Mouse (Mus musculus) kidney, adult 8-10 months (tissue): ENCODE measurements at regions not wholly inside any gene's neighbourhood (a gene's known extent, or its start where the extent isn't known, plus 50 kb on each side); places are given as distances from the start of the nearest gene placed in this dataset.
"Not testable (repeated sequence)": the region's sequence is repeated elsewhere in the genome, so short reads cannot be mapped to it uniquely, and the experiment has no call there.

Experiments
- DNase-seq, 2 experiments: peaks; one replicate each; pipeline ENCODE4 v3.0.0; 2022

DNA sequence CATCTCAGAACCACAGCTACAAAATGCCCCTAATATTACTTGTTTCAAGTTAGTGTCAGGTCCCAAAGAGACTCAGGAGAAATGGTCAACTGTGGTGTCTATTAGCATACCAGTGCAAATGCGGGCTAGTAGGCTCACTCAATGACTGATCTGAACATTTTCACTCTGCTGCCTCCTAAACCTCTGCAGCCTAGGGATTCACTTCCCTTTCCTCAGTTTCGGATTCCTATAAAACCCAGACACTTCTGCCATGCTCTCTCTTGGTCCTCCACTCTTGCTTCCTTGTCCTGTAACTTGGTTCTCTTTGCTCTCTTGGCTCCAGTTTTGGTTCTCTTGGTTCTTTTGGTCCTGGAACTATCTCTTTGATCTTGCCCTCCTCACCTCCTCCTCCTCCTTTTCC is 206.3 kb upstream of the Spef2 start:
- DNase-seq = no peak

GRCm38 (mm10) chr15:9974999-9975398 is 202.0 kb upstream of the Prlr start:
- DNase-seq = no peak

GRCm38 (mm10) chr15:10011289-10012234 is 165.5 kb upstream of the Prlr start:
- no peak for DNase-seq

DNA sequence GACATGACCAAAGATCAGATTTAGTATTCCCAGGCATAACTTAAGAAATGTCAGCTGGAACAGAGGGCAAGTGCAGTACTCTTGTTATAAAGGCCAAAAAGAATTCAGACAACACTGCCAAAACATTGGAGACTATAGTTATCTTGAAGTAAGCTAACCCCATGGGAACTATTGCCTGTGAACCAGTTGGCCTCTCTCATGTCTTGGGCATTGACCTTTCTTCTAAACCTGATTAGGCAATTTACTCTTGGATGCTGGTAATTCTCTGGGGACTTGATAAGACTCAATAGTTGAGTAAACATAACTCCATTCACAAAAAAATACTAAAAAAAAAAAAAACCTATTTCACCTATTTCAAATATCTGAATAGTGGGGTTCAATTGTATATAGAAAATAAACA is 159.8 kb upstream of the Prlr start:
- no peak for DNase-seq

DNA sequence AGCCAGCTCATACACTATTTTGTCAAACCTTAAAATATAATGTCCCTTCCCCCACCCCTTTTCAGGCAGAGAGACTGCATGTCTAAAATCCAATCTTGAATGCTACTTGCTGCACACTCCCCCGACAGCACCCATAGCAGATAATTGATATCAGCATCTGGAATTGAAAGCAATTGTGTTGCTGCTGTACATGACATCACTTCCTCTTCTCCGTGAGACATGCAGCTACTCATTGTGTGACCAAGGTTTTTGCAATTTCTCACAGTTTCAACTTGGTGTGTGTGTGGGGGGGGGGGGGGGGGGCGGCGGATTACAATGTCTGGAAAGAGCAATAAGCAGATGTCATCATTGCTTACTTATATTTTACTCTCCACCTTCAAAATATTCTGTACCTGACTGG is 147.1 kb upstream of the Prlr start:
- DNase-seq = no peak

GRCm38 (mm10) chr15:10035561-10035960 is 141.5 kb upstream of the Prlr start:
- no peak for DNase-seq

GRCm38 (mm10) chr15:10036576-10036975 is 140.5 kb upstream of the Prlr start:
- not testable (repeated sequence) for DNase-seq

GRCm38 (mm10) chr15:10073580-10073979 is 103.5 kb upstream of the Prlr start:
- no peak for DNase-seq

DNA sequence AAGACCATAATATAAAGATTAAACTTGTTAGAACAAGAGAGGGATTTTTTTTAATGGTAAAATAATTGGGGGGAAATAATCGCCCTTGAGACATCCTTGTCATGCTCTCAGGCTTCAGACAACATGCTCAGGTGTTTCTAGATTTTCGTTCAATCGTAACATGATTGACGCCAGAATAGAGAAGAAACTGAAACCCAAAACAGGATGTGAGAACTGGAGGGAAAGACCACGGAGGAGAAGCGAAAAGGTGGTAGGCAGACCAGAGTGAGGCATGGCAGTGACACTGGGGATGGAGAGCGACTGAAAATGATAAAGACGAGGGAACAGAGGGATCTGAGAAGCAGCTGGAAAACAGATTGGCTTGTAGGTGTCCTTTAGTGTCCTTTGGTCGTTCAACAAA is 102.1 kb upstream of the Prlr start:
- DNase-seq = no peak

GRCm38 (mm10) chr15:10075391-10076060 is 101.5 kb upstream of the Prlr start:
- DNase-seq = no peak

DNA sequence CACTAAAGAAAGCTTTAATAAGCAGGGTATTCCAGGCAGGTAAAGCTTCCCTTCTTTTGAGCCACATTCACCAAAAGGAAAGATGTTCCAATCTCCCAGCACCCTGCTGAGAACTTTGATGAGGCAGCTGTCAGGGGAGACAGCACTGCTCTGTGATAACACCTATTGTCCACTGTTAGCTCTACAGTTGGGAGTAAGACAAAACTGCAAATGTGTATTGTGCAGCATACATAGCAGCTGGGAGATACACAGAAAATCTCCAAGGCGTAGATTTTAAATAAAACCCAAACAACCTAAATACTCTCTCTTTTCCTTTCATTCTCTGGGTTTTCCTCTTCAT is 101.0 kb upstream of the Prlr start:
- DNase-seq = no peak

GRCm38 (mm10) chr15:10078434-10078833 is 98.6 kb upstream of the Prlr start:
- no peak for DNase-seq

- DNase-seq = no peak
These were observed 97.5 kb upstream of the Prlr start for GRCm38 (mm10) chr15:10079510-10079909.

GRCm38 (mm10) chr15:10088691-10089090 is 88.3 kb upstream of the Prlr start:
- no peak for DNase-seq

DNA sequence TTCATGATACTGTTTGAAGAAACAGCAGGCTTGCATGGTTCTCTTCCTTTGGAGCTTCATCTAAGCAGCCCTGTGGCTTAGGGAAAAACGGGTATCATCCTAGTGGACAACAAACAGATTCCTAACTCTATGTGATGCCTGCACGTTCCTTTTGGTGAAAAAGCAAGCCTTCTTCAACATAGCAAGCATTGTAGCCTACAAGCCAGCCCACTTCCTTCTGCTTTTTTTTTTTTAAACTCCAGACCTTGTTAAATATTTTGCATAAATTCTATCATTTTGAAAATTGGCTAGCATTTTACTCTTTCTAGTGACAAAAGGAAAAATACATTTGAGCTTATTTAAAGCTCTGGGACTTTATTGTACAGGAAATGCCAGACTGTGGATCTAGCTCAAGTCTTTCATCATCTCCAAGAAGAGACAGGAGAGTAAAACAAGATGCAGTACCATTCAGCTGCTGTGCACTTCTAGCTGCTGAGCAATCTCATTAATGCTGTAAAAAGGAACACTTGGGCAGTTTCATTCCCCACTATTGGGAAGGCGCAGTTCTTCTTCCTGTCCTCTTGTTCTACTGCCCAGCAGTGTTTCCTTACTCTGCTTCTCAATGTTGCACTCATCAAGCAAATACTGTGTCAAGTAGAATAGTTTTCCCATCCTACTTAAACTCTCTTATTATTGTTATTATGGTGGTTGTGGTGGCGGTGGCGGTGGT is 86.5 kb upstream of the Prlr start:
- DNase-seq = no peak

GRCm38 (mm10) chr15:10103350-10103749 is 73.7 kb upstream of the Prlr start:
- no peak for DNase-seq

DNA sequence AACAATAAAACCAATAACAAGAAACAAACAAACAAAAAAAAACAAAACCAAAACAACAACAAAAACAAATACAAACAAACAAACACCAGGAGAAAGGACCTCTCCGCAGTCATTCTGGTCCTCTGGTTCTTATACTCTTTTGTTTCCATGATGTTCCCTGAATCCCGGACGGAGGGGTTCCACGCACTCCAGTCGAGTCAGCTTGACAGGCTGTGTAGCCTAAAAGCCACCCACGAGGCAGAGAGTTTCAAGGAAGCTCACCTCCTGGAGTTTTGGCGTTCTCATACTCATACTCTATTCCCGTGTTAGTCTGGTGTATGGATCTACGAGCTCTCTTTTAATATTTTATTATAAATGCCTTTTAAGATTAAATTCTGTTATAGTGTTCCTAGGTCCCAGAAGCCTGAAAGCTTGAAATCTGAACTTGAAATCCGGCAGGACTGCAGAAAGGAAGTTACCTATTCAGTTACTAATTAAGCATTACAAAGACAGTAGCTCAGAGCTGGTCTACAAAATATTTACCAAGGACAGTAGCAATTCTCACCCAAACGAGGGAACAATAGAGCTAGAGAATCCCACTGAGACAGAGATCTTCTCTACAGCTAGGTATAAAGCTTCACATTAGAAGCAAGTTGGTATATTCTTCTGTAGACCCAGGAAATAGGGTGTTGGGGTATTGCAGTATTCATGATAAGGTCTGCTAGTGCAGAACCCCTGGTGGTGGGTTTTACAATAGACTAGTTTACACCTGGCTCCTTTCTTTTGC is 71.6 kb upstream of the Prlr start:
- peak in 1 of 2 experiments; percentile 2 for DNase-seq

GRCm38 (mm10) chr15:10106853-10107252 is 70.2 kb upstream of the Prlr start:
- DNase-seq = no peak
